Mouse (Mus musculus) neural tube, embryonic 10.5 days (tissue): ENCODE measurements at regions not wholly inside any gene's neighbourhood (a gene's known extent, or its start where the extent isn't known, plus 50 kb on each side); places are given as distances from the start of the nearest gene placed in this dataset.

ENCODE experiments used
- DNase-seq: peaks from one replicate; pipeline ENCODE4 v3.0.0-alpha.2; 2017; ENCODE audit warnings: low spot score; ENCODE audit errors: extremely low spot score

DNA sequence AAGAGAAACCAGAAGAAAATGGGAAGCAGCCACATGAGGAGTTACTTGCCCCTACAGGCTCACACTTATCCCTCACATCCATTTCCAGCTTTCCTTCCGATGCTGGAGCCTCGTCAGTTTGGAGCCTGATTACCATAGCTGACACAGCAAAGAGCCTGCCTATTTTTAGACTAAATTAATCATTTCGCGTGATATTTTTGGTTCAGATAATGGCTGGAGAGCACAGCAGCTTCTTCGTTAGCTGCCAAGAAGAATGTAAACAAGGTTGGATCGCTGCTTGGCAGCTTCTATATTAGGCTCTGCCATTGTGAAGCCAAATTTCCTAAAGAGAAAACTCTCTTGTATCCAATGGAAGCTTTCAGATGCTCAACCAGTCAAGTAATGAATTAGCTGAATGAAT lies 676.9 kb upstream of the A1bg start:
- DNase-seq, result no peak

DNA sequence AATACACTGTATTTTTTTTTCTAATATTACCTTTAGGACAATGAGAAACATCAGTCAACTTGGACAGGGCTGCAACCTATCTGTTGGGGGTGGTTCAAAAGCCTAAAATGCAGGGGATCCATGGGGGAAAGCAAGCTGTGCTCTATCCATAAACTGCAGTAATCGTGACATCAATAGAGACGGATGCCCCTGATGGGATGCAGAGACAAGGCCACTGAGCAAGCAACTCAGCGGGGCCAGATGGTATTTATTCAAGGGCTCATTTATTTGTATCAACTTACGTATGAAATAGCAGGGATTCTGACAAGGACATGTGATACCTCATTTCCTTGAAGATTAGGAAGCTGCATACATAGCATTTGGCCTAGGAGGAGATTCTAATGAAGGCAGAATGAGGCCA lies 673.5 kb upstream of the A1bg start:
- DNase-seq, result no peak

DNA sequence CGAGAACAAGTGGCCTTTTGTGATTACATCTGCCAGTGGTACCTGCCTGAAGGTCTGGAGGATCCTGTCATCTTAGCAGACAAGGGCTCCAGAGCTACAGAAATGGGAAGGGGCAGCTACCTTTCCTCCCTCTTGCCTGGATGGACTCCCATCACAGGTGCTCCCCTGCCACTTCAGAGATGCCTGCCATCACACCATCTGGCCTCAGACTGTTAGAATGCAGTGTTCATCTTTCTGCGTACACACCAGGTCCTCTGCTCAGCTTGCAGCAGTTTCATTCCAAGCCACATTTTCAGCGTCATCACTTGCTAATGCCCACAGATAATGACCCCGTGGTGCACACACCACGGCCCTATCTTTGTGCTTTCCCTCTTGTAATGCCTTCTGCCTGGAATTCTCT lies 666.1 kb upstream of the A1bg start:
- no peak for DNase-seq

DNA sequence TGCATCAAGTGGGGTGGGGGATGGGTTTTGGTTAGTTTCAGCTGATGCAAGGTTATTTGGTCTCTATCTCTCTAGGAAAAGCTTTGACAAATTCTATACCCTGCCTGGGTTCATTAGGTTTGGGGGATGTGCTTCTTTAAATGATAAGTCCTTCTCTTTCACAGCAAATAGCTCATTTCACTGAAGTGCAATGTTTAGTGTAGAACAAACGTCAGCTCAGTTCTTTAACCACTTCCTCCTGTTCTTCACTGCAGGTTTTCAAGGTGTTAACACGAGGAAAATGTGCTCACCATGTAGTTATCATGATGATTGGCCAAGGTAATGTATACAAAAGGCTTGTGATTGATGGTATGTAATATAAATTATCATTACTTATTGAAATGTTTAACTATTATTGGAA lies 659.5 kb upstream of the A1bg start:
- DNase-seq, result no peak

DNA sequence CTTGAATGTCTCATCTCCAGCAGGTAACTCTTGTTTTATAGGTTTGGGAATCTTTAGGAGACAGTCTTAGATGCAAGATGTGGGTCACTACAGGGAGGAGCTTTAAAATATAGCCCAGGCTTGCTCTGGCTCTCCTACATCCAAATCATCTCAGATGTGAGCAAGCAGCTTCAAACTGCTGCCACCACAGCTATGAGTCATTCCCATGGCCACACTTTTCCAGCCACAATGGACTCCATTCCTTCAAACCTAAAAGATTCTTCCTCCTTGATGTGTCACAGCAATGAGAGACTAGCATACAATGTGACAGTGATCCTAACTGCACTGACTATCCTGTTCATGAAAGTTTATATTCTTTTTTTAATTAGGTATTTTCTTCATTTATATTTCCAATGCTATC lies 640.5 kb upstream of the A1bg start:
- no peak for DNase-seq

DNA sequence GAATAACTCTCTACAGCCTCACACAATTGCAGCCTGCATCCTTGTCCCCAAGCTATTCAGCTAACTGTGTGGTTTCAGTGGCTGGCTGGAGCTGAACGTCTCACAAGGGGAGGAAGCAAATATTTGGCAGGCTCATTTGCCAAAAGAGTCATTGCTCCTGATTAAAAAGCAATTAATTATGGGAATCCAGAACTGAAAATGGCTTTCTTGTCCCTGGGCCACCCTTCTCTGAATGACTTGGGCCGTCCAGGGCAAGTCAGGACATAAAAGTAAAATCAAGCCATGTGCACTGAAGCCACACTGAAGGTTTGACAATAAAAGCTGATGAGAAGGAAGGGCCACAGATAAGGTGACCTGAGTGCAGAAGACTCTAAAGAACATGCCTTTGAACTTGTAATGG lies 639.4 kb upstream of the A1bg start:
- no peak for DNase-seq

DNA sequence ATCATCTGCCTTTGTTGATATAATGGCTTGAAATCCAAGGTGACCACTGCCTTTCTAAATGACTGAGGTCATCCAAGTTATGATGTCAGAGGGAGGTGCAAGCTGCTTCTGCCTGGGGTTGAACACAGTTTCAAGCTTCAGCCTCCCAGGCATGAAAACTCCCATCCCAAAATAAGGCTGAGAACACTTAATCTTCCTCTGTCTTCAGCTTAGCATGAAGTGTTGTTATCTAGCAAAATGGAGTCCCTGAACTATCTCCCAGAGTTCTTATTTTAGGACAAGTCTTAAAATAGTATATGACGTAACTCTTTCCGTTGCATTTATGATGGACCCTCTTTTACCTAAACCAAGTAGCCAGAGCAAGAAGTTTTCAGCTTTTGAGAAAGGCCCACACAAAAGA lies 631.1 kb upstream of the A1bg start:
- no peak for DNase-seq

DNA sequence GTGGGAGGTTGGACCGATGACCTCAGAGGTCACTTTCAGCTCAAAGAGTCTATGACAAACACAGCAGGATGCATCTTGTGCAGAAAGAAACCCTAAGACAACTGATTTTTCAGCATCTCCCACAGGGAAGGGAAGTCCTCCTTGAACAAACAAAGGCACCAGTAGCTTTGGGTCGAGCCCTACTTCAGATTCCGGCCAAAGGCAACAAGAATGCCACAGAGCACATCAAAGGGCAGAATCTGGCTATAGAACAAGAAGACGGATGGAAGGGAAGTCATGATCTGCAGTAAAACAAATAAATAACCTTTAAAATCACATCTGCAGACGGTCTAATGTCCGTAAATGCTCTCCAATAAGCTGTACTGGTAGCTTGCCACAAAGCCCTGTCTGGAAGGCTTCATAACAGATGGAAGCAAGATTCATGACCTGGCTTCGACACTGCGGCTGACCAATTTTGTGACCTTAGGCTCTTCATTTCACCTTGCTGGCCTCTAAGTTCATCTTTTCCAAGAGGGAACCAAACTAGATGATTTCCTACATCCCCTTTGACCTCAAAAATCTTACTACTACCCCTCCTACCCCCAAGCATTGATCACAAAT lies 630.4 kb upstream of the A1bg start:
- peak; percentile 36 for DNase-seq

DNA sequence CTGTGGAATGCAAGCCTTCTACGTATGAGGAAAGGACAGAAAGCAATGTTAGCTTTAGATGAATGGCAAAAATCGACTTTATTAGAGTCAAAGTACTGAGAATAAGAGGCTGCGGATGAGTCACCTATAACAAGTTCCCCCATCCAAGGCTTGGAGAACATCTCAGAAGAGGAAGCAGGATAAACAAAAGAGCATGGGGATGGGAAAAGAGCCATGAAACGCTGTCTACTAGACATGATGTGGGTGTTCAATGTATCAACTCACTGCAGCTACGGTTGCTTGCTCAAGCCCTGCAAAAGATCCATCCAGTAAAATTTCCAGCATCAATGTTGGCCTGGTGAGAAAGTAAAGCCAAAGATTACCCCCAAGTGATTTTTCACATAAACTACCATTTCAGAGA lies 628.4 kb upstream of the A1bg start:
- no peak for DNase-seq

DNA sequence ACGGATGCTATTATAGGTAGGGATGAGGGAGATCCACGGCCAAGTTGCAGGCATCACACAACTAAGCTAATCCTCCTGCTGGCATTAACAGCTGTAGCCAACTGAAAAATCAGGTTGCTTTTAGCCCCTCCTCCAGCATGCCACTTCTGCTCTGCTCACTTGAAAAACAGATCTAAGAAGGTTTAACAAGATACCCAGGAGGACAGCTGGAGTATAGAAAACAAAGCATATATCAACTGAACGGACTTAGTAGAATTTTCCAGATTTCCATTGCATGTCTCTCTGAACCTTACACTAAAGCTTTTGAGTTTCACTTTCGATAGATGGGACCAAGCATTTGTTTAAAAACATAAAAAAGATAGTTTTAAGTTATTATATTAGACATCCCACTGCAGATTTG lies 625.6 kb upstream of the A1bg start:
- DNase-seq, result no peak

DNA sequence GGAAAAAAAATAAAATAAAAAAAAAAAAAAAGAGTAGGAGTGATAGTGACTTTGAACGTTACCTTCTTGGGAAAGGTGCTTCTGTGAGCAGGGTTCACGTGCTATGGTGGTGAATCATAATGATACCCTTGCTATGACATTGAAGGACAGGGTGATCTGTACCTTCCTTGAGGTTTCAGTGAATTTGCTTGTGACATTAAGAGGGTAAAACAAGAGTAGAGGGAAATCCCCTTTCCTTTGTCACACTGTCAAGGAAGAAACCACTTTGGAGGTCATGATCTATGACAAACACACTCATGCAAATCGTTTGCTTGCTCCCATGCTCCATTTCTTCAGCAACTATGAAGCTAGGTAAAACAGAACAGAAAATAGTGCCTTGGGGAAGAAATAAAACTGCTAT lies 623.8 kb upstream of the A1bg start:
- DNase-seq, result no peak

DNA sequence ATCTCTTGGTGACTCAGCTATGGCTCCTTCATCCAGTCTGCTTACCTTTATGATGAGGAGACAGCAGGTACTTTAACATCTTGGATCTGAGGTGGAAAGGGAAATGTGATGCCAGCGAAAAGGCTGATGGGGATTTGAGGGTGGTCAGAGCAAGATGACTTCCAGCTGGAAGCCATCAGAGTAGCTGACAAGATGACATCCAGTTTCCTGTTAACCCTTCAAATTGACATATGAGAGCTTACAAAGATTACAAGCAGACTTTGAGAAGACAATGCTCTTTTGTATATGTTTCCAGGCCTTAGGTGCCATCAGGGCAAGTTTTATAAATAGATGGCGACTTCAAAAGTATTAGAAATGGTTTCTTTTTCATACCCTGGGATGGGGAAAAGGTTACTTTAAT lies 621.3 kb upstream of the A1bg start:
- no peak for DNase-seq

DNA sequence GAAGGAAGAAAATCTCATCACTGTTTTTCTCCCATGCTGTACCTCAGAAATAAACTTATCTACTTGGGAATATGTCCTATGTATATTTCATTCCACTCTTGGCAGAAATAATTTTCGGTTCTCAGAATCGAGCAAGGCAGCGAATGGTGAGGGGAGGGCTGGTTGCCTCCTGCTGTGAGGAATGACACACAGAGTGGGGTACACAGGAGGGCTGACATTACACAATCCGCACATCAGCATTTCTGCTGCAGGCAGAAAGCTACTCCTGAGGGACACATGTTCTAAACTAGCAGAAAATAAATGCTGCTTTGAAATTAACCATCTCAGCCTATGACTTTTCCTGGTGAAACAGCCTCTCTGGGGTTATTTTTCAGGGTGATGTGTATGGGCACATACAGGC lies 618.8 kb upstream of the A1bg start:
- no peak for DNase-seq

DNA sequence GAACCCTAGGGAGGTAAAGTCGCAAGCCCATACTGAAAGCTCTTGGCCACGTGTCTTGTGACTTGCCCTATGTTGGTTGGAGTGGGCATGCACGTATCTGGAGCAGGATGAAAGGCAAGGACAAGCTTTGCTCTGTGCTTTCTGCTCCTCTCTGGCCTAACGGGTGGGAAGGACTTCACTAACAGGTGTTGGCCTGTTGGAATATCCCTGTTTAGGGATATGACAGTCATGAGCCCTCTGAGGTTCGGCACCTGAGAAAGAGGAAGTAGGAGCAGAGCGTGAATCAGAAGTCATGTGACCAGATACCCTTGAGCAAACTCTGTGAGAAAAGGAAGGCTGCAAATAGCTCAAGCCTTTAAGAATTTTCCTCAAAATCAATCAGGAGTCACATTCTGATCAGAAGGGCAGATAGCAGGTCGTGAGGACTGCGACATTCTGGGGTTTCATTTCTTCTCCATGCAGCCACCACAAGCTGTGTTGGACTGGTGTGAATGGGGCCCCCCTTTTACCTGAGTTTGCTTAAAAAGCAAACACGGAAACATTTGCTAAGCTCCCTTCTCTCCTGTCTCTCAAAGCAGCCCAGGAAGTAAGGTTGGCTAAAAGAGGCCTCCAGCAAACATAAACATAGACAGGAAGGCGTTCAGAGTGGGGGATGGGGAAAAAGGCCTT lies 618.1 kb upstream of the A1bg start:
- no peak for DNase-seq

DNA sequence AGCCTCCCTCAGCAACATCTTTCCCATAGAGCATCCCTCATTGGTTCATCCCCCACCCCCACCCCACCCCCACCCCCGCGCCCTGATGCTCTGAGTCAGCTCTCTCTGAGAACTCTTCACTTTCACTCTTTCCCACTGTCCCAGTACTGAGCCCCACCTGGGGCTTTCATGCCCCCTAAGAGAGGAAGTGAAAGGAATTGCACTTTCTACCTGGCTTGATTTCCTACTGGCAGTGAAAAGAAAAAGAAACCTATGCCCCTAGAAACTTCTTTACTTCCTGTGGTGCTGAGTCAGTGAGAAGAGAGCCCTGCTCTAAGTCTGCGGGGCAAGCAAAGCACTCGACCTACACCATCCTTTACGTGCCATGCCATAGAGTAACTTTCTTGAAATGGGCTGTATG lies 616.1 kb upstream of the A1bg start:
- no peak for DNase-seq

DNA sequence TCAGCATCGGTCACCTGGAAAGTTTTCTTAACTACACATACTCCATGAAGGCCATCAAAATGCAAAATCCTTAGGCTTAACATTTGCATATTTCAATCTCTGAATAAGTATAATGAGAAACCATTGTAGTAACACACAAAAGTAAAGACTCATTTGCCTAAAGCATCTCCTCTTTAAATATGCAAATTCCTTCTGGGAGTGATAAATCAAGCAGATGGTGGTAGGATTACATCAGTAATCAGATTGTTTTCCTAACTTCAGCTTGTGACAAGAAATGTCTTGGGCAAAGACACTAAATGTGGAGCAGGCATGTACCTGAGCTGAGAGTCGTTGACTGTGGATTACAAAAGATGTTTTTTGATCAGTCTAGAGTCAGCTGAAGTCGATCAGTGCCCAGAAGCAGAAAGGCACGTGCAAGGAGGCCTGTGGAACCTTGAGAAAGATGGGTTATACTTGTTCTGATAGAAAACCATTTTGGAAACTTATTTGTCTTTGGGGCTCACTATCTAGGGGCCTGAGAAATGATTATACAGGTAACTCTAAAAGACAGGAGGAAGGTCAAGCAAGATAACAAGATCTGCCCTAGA lies 615.5 kb upstream of the A1bg start:
- no peak for DNase-seq

DNA sequence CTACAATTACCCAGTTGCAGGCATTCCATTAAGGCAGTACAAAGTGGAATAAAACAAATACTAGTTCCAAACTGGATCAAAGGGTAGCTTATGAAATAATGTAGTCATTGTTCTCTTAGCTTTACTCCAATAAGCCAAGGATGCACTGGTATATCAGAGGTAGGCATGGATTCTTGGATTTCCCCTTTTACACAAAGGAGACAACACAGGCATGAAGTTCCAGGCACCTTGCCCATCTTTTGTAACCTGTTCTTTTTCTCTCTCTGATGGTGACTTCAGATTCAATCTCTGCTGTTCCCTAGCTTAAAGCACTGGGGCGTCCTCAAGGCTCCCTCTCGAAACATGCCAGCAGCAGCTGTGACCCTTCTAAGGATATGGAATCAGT lies 613.5 kb upstream of the A1bg start:
- no peak for DNase-seq

DNA sequence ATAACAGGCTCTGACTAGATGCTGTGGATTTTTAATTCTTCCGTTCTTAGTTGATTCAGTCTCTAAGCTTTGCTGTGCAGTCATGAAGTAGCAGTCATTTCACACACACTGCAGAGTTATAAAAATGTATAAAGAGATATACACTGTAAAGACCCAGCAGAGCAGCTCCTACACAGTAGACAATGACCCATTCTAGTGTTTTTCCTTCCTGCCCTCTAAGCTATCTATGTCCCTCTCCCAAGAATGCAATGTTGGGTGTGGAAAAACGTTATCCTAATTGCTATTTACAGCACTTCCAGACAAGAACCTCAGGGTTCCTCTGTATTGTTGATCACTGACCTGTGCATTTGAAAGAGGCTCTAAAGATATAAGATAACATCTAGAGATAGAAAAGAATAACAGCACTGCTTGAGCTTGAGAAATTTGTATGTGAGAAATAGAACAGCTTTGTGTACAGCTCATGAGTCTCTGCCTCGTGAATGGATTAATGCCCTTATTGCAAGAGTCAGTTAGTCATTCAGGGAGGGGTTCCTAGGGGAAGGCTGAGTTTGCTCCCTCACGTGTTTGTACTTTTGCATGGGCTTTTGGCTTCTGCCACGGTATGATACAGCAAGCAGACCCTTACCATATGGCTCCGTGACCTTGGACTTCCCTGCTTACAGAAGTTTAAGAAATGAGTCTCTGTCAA lies 613.0 kb upstream of the A1bg start:
- no peak for DNase-seq

DNA sequence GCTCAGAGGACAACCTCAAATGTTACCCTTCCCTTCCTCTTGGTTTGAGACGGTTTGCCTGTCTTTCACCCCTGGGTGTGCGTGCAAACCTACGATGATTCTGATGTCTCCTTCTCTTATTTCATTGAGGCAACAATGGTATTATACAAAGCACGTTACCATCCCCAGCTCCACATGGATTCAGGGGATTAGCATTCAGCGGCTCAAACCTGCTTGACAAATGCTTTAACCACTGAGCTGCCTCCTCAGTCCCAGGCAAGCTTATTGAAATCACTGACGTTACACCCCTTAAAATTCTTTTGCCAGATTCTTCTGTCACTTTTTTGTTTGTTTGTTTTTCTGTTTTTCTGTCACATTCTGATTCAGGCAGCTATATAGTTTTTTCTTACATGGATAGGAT lies 612.4 kb upstream of the A1bg start:
- no peak for DNase-seq

DNA sequence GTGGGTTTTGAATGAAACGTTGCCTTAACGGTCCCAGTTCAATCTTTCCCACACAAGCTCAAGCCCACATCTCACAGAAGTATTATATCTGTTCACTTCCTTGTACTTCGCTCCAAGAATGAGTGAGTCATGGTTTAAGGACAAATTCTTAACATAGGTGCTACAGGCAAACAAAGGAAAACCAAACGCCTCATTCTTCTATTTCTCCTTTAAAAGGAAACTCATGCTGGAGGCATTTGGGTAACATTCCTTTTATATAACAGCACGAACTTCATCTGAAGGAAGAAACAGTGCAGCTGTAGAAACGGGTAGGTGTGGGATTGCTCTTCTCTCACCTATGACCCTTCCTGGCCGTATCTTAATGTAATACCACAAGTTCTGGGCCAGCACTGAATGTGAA lies 610.0 kb upstream of the A1bg start:
- DNase-seq, result no peak

DNA sequence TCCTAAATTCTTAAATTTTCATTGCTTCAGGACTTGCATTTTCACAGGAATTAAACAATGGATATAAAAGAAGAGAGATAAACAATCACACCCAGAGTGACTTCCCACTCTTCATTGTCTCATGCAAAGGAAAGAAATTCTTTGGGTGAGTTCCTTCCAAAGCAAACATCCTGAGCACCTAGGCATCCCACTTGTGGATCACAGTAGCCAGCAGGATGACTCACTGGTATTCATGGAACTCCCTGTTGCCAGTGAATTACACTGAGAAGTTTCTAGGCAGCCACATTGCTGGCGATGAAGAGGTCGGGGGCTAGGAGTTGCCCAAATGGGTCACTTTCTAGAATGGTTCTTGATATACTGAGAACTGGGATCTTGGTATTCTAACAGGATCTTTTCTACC lies 609.2 kb upstream of the A1bg start:
- DNase-seq, result no peak

DNA sequence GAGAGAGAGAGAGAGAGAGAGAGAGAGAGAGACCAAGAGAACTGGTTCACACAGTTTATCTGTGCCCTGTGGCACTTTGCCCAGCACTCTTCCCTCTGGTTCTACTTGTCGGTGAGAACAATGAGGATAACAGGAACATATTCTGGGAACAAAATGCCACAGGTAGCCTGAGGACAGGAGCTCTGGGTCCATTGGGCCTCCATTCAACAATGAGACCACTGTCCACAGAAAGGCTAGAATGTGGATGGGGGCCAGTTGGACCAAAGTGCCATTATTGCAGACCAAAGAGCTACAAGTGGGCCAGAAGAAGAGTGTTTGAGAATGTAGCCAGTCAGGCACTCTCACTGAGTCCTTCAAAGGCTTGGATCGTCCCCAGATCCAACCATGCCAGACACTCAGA lies 600.2 kb upstream of the A1bg start:
- no peak for DNase-seq

DNA sequence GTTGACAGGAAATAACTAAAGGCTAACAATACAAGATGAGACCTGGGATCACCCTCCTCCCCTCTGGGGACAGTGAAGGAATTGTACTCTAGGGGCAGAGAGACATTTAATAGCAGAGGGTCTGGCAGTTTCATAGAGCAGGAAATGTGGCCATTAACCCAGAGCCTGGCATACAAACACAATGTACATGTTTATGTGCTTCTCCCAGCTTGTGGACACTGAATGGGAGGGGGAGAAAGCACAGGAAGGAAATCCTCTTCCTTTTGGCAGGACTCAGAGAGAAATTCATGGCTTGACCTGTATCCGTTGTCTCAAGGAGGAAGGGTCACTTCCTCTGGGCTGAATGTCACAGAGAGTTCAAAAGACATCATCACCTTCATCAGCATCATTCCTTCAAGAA lies 594.5 kb upstream of the A1bg start:
- no peak for DNase-seq
